Mouse (Mus musculus) midbrain, embryonic 13.5 days (tissue): ENCODE data around the gene Rap1gap. TPM values are rescaled to one million over a fixed set of nuclear protein-coding genes. Genes with fewer than 3 reads are reported as not detected.

Experiments used
- ATAC-seq: fragments of 200-750 bp; cut with Nextera tagmentation; 2 replicates; pipeline ENCODE4 v1.8.0; 2017; ENCODE audit warnings: mild to moderate bottlenecking, moderate TSS enrichment, moderate library complexity
- H3K27ac ChIP-seq: fragments of 300-500 bp; sonication (generic); 2 replicates; pipeline ENCODE4 v1.5.1; 2015; ENCODE audit warnings: inconsistent platforms, mild to moderate bottlenecking, moderate library complexity
- H3K27me3 ChIP-seq: fragments of 300-500 bp; sonication (generic); 2 replicates; pipeline ENCODE4 v1.6.1; 2015; ENCODE audit warnings: mild to moderate bottlenecking, inconsistent platforms
- H3K36me3 ChIP-seq: fragments of 300-500 bp; sonication (generic); 2 replicates; pipeline ENCODE4 v1.6.1; 2015; ENCODE audit warnings: mild to moderate bottlenecking, inconsistent platforms
- H3K4me1 ChIP-seq: fragments of 300-500 bp; sonication (generic); replicated peaks from 2 replicates; pipeline ENCODE4 v1.6.1; 2015; ENCODE audit warnings: inconsistent platforms
- H3K4me2 ChIP-seq: fragments of 300-500 bp; sonication (generic); replicated peaks from 2 replicates; pipeline ENCODE4 v1.6.1; 2015; ENCODE audit warnings: moderate library complexity, mild to moderate bottlenecking, inconsistent platforms
- H3K4me3 ChIP-seq: fragments of 300-500 bp; sonication (generic); replicated peaks from 2 replicates; pipeline ENCODE4 v1.5.1; 2015; ENCODE audit warnings: mild to moderate bottlenecking, inconsistent platforms
- H3K9ac ChIP-seq: fragments of 300-500 bp; sonication (generic); replicated peaks from 2 replicates; pipeline ENCODE4 v1.6.1; 2015; ENCODE audit warnings: mild to moderate bottlenecking, inconsistent platforms
- H3K9me3 ChIP-seq: fragments of 300-500 bp; sonication (generic); 2 replicates; pipeline ENCODE4 v1.6.1; 2016; ENCODE audit warnings: mild to moderate bottlenecking, inconsistent platforms
- WGBS: fragments of 180-500 bp; shearing (Covaris S2); methylation state at CpG from one replicate; pipeline ENCODE4 v1.1.7; 2015; 5-methylcytosine and 5-hydroxymethylcytosine counted together
- polyA plus RNA-seq: library from polyadenylated mRNA; unstranded; fragments of >200 nt; fragmentation: Nextera tagmentation; extraction: Ambion mirVana; gene quantifications from 2 replicates; pipeline ENCODE4 v1.2.1, GENCODE M21; 2015

Rap1gap gene
- polyA plus RNA-seq, 1 experiment from 2014 or later = 30.4 TPM

DNA sequence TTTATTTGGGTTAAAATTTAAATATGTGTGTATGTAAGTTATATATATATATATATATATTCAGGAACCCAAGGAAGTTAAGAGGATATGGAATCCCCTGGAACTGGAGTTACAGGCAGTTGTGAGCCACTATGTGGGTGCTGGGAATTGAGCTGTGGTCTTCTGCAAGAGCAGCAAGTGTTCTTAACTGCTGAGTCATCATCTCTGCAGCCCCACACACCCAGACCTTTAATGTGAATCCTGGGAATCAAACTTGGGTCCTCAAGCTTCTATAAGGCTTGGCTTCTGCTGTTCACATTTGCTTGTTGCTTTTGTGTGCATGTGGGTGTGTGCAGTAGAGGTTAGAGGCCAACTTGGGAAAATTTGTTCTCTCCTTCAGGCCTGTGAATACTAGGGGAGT, 18.3 kb upstream of the Rap1gap start:
- Histone ChIP-seq H3K27me3 (no peaks in the 10 kb centered on the region), H3K27ac (no peak overlapping the region)

DNA sequence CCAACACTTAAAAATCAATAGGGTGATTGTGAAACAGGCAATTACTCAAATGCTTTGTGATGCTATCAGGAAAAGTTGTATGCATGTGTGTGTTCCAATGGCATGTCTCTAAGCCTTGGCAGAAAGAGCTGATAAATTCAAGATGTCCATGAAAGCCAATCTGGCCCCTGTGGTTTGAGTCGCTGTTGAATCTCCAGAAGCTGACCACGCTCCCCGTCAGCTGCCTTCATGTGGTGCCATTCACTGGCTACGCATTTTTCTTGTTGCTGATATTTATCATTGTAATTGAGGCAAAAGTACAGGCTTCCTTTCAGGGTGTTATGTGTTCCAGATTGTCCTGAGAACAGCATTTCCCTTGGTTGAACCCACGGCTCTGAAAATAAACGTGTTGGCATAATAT, 16.9 kb upstream of the Rap1gap start:
- H3K4me1 ChIP-seq = no peaks in the 10 kb centered on the region

More for the DNA sequence above, 18.3 kb upstream of the Rap1gap start:
- Histone ChIP-seq H3K4me3 (no peak overlapping the region), H3K36me3 (peaks cover 82% of the 10 kb centered on the region), H3K9ac (no peak overlapping the region), H3K9me3 (no peaks in the 10 kb centered on the region), H3K4me1 (no peaks in the 10 kb centered on the region), H3K4me2 (no peak overlapping the region)
- ATAC-seq = no peak

GRCm38 (mm10) chr4:137648230-137648629, 16.3 kb upstream of the Rap1gap start:
- 84% methylated on average over 9 of the region's 9 CpGs for WGBS
- H3K36me3 ChIP-seq = peaks cover 96% of the 10 kb centered on the region

More for the DNA sequence above, 16.9 kb upstream of the Rap1gap start:
- H3K27ac ChIP-seq = no peak overlapping the region
- no peak overlapping the region for H3K4me2 ChIP-seq
- peaks cover 90% of the 10 kb centered on the region for H3K36me3 ChIP-seq
- no peaks in the 10 kb centered on the region for H3K9me3 ChIP-seq
- no peak for ATAC-seq
- H3K27me3 ChIP-seq = no peaks in the 10 kb centered on the region
- no peak overlapping the region for H3K4me3 ChIP-seq
- WGBS = 87% methylated on average over 6 of the region's 6 CpGs
- no peak overlapping the region for H3K9ac ChIP-seq

DNA sequence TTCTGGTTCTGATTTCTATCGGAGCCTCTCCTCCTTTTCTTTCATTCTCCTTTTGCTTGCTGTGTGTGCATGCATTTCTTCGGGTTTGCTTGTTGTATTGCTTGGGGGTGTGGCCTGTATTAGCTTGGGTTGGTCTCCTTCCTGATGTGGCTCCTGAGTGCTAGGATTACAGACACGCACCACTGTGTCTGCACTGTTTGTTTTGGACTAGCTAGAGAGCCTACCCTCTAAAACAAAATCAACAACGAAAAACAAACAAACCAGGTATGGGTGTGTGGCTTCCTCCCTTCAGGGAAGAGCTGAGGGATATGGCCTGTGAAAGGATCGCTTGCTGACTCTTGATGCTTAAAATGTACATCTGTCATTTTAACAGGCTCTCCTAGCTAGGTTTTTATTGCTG, 13.6 kb upstream of the Rap1gap start:
- Histone ChIP-seq H3K4me3 (no peak overlapping the region), H3K9ac (no peak overlapping the region), H3K4me2 (no peak overlapping the region), H3K36me3 (peaks cover 96% of the 10 kb centered on the region), H3K27ac (no peak overlapping the region), H3K4me1 (no peaks in the 10 kb centered on the region), H3K9me3 (no peaks in the 10 kb centered on the region), H3K27me3 (no peaks in the 10 kb centered on the region)
- WGBS = 83% methylated on average over 5 of the region's 5 CpGs
- no peak for ATAC-seq

More at GRCm38 (mm10) chr4:137648230-137648629, 16.3 kb upstream of the Rap1gap start:
- Histone ChIP-seq H3K9me3 (no peaks in the 10 kb centered on the region), H3K27me3 (no peaks in the 10 kb centered on the region), H3K4me1 (no peaks in the 10 kb centered on the region), H3K27ac (no peak overlapping the region), H3K4me3 (no peak overlapping the region), H3K9ac (no peak overlapping the region), H3K4me2 (no peak overlapping the region)
- no peak for ATAC-seq

DNA sequence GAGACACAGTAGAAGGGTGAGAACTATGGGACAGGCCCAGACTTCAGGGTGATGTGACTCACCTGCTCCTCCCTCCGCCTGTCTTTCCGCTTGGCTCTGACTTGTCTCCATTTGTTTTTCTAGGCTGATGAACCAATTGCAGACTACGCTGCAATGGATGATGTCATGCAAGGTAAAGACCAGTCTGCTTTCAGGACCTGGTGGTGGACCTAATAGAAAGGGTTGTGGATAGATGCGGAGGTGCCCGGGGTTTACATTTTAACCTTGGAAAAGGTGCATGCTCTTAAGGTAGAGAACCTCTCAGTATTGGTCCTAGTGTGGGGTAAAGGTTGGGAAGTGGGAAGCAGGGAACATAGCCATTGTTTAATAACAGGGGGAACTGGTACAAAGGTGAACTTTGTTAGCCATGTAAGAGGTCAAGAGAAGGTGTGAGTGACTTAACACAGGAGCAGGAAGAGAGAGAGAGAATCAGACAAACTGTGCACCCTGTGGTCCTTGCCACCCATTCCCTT, 11.6 kb upstream of the Rap1gap start:
- Histone ChIP-seq H3K27ac (no peak overlapping the region), H3K4me1 (no peaks in the 10 kb centered on the region), H3K4me2 (no peak overlapping the region), H3K27me3 (no peaks in the 10 kb centered on the region), H3K4me3 (no peak overlapping the region), H3K9ac (no peak overlapping the region), H3K9me3 (no peaks in the 10 kb centered on the region), H3K36me3 (peaks cover 98% of the 10 kb centered on the region)
- no peak for ATAC-seq
- 95% methylated on average over 5 of the region's 5 CpGs for WGBS

GRCm38 (mm10) chr4:137655241-137656031, 9.1 kb upstream of the Rap1gap start:
- Histone ChIP-seq H3K27ac (no peak overlapping the region), H3K9me3 (no peaks in the 10 kb centered on the region), H3K27me3 (no peaks in the 10 kb centered on the region), H3K4me3 (no peak overlapping the region), H3K36me3 (peaks cover 82% of the 10 kb centered on the region), H3K4me2 (no peak overlapping the region), H3K4me1 (peaks cover 11% of the 10 kb centered on the region), H3K9ac (no peak overlapping the region)
- 76% methylated on average over 18 of the region's 18 CpGs for WGBS
- ATAC-seq = no peak

DNA sequence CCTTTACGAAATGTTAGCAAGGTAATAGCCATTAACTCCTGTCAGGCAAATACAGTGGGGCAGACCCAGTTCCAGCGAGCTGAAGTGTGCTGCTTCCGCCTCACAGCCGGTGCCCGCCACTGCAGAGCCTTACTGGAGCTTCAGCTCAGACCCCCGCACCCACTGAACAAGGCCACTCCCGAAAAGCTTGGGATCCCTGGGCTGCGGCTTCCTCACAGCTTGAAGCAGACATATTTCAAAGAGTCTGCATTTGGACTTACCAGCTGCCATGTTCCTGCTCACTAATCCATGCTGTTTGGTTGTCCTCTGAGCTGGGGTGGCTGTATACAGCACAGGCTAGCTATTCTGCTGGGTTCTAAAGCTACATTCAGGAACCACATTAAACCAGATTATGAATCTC, 6.9 kb upstream of the Rap1gap start:
- Histone ChIP-seq H3K4me2 (no peak overlapping the region), H3K9me3 (no peaks in the 10 kb centered on the region), H3K36me3 (peaks cover 59% of the 10 kb centered on the region), H3K27ac (no peak overlapping the region), H3K4me3 (no peak overlapping the region), H3K9ac (no peak overlapping the region), H3K4me1 (peaks cover 25% of the 10 kb centered on the region), H3K27me3 (no peaks in the 10 kb centered on the region)
- 81% methylated on average over 8 of the region's 8 CpGs for WGBS
- ATAC-seq = no peak

GRCm38 (mm10) chr4:137659541-137659940, 5.0 kb upstream of the Rap1gap start:
- ATAC-seq = no peak
- WGBS = 47% methylated on average over 4 of the region's 4 CpGs
- Histone ChIP-seq H3K27me3 (peaks cover 12% of the 10 kb centered on the region; the same call in 1 of the 2 replicates), H3K4me2 (no peak overlapping the region), H3K9ac (no peak overlapping the region), H3K4me3 (no peak overlapping the region), H3K27ac (no peak overlapping the region), H3K4me1 (peaks cover 30% of the 10 kb centered on the region), H3K36me3 (peaks cover 42% of the 10 kb centered on the region), H3K9me3 (no peaks in the 10 kb centered on the region)

DNA sequence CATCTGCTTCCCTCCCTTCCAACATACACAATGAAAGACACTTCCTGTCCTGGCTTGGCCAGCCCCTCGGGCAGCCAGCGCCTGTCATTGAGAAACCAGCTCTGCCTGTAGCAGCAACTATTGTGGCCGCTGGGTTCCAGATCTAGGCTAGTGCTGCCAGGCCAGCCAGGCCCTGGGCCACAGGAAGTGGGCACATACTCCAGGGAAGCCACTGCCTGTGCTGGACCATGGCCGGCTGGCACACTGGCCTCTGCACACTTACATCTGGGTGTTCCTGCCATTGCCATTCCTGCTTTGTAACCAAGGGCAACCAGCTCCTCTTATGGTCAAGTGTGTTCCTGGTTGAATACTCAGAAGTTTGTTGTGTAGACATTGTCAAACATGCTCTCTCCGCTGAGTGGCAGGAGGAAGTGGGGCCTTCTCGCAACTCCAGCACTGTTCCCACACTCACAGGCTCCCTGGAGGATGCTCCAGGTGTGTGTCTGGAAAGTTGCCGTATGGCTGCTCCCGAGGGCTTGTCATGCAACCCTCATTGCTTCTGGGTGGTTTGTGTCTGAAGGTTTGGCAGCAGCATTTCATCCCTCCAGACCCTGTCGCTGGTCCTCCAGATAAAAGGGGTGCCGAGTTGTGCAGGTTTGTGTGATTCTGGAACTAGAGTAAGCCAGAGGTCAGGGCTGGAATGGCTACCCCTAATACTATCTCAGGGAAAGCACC, 4.0 kb upstream of the Rap1gap start:
- peaks cover 32% of the 10 kb centered on the region for H3K36me3 ChIP-seq
- peaks cover 39% of the 10 kb centered on the region for H3K4me1 ChIP-seq
- H3K9me3 ChIP-seq = no peaks in the 10 kb centered on the region
- 68% methylated on average over 10 of the region's 10 CpGs for WGBS
- H3K4me2 ChIP-seq = no peak overlapping the region
- H3K27ac ChIP-seq = peak overlapping the region; percentile 47; the same call in 1 of the 2 replicates
- no peak for ATAC-seq
- H3K4me3 ChIP-seq = no peak overlapping the region
- H3K9ac ChIP-seq = no peak overlapping the region
- H3K27me3 ChIP-seq = peaks cover 17% of the 10 kb centered on the region; the same call in 1 of the 2 replicates

DNA sequence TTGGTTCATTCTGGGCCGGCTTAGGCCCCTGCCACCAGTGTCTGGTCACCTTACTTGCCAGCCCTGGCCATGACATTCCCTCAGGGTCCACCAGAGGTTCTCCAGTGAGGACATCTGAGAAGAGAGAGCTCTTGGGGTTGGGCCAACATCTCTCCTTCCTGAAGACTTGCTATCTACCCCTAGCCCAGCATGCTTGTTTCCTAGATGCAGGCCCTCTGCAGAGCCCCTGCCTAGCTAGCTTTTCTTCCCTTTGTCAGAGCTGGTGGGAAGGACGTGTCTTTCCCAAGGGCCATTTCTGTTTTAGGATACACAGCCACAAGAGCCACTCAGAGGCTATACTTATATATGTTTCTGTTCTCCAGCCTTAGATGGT, 3.5 kb upstream of the Rap1gap start:
- ATAC-seq = no peak
- no peak overlapping the region for H3K9ac ChIP-seq
- H3K27ac ChIP-seq = peak overlapping the region; percentile 47

GRCm38 (mm10) chr4:137661547-137661946, 3.0 kb upstream of the Rap1gap start:
- H3K9me3 ChIP-seq = no peaks in the 10 kb centered on the region
- H3K36me3 ChIP-seq = peaks cover 22% of the 10 kb centered on the region
- 38% methylated on average over 6 of the region's 6 CpGs for WGBS
- H3K27ac ChIP-seq = peak overlapping the region; percentile 45; the same call in 1 of the 2 replicates
- peaks cover 24% of the 10 kb centered on the region; the same call in 1 of the 2 replicates for H3K27me3 ChIP-seq
- H3K4me3 ChIP-seq = no peak overlapping the region
- H3K4me2 ChIP-seq = no peak overlapping the region
- no peak overlapping the region for H3K9ac ChIP-seq
- H3K4me1 ChIP-seq = peaks cover 46% of the 10 kb centered on the region
- ATAC-seq = no peak

More for the DNA sequence above, 3.5 kb upstream of the Rap1gap start:
- Histone ChIP-seq H3K4me3 (no peak overlapping the region), H3K4me2 (no peak overlapping the region), H3K36me3 (peaks cover 27% of the 10 kb centered on the region), H3K9me3 (no peaks in the 10 kb centered on the region), H3K4me1 (peaks cover 41% of the 10 kb centered on the region), H3K27me3 (peaks cover 23% of the 10 kb centered on the region; the same call in 1 of the 2 replicates)
- WGBS = 48% methylated on average over 2 of the region's 2 CpGs

- peaks cover 60% of the 10 kb centered on the region for H3K4me1 ChIP-seq
- ATAC-seq = no peak
These were observed 1.0 kb upstream of the Rap1gap start for GRCm38 (mm10) chr4:137663491-137663890.

More at GRCm38 (mm10) chr4:137663491-137663890, 1.0 kb upstream of the Rap1gap start:
- H3K4me3 ChIP-seq = no peak overlapping the region
- peaks cover 3% of the 10 kb centered on the region; the same call in 1 of the 2 replicates for H3K36me3 ChIP-seq
- H3K4me2 ChIP-seq = no peak overlapping the region
- no peaks in the 10 kb centered on the region for H3K9me3 ChIP-seq
- H3K27me3 ChIP-seq = peaks cover 28% of the 10 kb centered on the region; the same call in 1 of the 2 replicates
- no peak overlapping the region for H3K27ac ChIP-seq
- 91% methylated on average over 4 of the region's 4 CpGs for WGBS
- H3K9ac ChIP-seq = no peak overlapping the region
